Mouse (Mus musculus): ENCODE measurements at regions not wholly inside any gene's neighbourhood (a gene's known extent, or its start where the extent isn't known, plus 50 kb on each side); places are given as distances from the start of the nearest gene placed in this dataset.
A peak's percentile ranks its signal among the peaks of the same experiment; 100 is the strongest.
"Not testable (repeated sequence)": the region's sequence is repeated elsewhere in the genome, so short reads cannot be mapped to it uniquely, and the experiment has no call there.

DNA sequence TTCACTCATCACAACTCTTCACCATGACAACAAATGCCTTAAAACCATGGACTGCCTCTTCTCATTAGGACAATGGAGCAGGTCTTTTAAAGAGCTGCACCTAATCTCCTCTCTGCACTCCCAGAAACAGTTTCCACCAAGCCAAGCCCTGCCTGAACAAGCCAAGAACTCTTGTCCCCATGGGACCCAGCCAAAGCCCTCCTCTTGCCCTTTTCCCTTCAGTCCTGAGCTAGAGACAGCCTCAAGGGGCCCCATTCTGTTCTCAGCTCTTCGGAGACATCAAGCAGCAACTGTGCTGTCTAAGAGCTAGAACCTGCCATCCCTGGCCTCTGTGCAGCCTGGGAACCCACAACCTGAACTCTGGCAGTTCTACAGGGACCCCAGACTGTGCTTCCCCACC is 345.0 kb upstream of the Irak1bp1 start:
- no peak for DNase-seq (ENCODE audit: low read depth, low spot score)

DNA sequence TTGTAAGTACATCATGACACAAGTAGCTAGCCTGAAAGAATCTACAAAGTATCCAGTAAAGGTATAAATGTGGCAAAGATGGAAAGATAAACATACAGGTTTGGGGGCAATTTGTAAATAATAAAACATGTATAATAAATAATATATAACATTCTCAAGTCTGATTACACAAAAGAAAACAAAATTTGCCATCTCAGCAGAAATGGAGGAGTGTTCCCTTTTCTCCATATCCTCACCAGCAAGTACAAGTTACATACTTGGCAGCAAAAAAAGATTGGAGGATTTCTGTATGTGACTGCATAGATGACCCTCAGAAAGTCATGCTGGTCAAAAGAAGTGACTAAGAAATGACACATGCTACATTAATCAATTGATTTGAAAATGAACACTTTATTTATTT is 335.9 kb upstream of the Irak1bp1 start:
- DNase-seq (ENCODE audit: low read depth, low spot score) = no peak

DNA sequence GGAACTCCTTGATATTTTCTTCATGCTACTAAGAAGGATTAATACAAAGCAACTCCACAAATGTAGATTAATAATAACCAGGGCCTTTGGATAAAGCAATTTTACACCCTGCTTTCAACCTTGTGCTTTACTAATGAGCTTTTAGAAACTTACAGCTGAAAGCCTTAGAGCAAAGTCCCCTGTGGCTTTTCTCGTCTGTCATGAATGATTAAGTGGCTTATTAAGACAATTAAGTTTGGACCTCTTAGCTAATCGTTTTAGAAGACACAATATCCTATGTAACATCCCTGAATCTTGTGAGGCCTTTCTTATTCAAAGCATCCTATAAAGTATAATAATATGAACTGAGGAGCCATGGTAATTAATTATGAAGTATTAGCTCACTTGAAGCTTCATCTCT is 319.3 kb upstream of the Irak1bp1 start:
- no peak for DNase-seq (ENCODE audit: low read depth, low spot score)

DNA sequence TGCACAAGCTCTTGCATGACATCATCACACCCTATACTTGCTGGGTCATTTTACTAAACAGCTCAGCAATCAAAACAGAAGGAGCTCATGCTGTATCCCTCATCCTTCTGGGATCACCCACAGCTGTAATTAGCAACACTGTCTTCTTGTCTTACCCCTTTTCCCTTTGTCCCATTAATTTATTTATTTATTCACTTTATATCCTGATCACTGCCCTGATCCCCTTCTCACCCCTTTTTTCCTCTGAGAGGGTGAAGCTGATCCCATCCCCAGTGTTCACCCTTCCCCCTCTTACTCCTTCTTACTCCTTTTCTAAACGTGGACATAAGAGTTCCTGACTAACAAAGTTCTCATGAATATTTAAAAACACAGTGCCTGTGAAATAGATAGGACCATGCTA is 310.3 kb upstream of the Irak1bp1 start:
- DNase-seq (ENCODE audit: low read depth, low spot score) = no peak

DNA sequence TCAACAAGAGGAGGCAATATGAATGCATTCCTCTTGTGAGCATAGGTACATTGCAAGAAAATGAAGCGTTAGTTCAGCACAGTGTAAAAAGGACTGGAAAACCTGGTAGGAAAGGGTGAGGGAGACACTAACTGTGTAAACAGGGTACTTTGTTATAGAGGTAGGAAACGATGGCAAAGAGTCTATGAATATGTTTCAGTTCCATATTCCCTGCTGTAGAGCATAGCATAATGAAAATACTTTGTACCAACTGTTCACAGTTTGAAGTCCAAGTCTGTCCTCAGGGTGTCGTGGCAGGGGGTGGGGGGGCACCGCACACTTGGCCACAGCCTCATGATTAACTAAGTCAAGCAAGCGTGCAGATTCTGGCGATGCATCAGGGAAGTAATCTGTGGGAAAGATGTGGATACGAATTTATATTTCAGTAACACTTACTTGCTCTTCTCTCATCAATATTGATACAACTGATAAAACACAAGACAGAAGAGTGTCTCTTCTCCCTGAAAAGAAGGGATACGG is 301.4 kb upstream of the Irak1bp1 start:
- DNase-seq (ENCODE audit: low read depth, low spot score) = no peak

DNA sequence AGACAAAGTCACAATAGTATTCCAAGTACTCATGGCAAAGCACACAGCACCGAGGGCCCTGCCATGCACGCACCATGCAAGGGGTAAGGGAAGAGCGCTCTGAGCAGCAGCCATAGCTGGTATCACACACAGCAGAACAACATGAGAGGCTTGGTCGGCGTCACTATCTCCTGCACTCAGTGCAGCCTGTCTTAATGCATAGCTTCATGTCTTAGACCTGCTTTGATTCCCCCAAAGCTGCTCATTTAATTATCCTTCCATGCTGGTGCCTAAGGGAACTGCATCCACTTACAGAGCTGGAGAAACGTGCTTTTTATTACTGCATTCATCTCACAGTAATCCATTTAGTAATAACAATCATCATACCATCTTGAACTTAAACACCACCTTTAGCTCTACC is 276.6 kb upstream of the Irak1bp1 start:
- DNase-seq (ENCODE audit: low read depth, low spot score) = no peak

DNA sequence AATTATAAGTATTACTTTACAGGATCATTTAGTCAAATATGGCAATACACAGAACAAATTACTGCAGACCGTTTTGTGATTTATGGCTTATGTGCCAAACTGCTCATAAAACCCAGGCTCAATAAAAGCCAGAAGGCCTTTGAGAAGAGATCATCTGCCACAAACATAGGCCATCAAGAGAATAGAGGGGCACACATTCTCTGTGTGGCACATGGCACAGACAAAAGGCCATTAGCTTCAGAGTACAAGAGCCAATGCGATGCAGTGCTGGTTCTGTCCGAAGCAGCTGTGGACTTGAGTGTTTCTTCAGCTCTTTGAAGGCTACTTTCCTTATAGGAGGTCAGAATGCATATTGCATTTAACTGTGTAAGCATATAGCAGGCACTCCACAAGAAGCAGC is 276.1 kb upstream of the Irak1bp1 start:
- no peak for DNase-seq (ENCODE audit: low read depth, low spot score)

DNA sequence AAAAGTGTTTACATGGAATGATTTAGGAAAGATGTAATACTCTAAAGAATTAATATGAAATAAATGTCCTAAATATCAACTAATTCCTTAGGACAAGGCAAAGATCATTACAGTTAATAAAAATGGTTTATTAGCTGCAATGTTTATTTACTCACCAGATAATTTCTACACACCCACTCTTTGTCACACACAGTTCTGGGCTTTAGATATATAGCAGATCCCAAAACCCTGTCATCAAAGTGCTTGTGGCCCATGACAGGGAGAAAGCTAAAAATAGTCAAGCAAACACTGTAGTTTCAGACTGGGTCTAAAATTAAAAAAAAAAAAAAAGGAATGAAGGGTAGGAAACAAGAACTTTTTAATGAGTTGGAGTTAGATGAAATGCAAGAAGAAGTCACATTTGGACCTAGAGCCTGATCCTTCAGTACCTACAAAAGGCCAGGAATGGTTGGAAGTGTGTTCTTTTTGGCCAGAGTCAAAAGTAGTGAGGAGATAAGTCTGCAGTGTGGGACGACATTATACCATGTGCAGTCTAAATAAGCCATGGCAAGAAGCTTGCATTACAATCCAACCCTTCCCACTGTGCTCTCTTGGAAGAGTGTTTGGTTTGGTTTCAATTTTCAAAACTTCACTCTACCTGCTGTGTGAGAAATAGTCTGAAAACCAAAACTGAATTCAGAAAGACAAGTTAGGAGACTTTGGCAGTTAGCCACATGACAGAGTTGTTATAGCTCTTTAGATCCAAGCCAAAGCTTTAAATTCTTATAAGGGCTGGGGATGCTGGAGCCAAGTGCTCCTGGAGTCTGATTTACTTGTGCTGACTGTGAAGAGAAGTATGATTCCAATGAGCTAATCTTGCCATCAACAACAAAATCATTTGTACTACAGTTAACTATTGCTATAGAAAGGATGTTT is 266.5 kb upstream of the Irak1bp1 start:
- no peak for DNase-seq (ENCODE audit: low read depth, low spot score)

DNA sequence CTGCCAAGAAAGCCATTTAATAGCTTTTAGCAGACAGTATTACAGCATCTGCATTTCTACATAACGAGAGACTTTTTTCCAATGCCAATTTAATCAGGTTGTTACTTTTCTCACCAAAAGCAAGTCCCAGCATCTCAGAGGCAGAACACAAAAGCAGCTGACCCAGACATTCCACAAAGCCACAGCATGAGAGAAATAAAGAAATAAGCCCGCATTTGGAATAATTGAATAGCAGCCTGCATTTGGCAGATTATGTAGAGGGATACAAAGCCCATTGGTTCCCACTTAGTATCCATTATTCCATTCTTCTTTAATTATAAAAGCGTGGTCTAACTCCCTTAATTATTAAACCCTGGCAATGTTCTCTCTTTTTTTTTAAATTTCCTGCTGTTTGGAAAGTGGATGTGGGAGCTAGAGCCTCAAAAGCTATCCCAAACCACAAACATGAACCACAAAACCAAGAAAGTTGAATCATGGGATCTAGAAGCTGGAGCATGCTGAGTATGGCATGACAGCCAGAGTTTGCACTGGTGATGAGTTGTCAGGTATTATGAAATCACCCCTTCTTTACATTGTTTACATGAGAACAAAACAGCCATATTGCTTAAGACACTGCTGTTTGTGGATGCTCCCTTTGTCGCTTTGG is 247.8 kb upstream of the Irak1bp1 start:
- DNase-seq (ENCODE audit: low read depth, low spot score) = peak; percentile 2

DNA sequence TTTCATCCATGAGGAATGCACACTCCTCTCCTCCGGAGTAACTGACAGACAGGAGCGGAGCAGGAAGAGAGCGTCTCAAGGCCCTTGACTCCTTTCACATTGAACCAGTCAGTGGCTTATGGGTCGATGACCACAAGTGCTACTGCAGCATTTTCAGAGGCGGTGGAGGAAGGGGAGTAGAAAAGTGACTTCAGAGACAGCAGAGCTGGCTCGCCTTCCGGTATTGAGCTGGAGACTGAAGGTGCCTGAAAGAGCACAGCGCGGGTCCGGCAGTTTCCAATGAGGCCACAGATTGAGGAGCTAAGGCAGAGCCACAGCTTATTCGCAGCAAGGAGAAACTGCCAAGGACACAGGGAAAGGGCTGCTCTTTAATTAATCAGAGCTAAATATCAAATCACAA is 220.2 kb upstream of the Irak1bp1 start:
- no peak for DNase-seq (ENCODE audit: low read depth, low spot score)

DNA sequence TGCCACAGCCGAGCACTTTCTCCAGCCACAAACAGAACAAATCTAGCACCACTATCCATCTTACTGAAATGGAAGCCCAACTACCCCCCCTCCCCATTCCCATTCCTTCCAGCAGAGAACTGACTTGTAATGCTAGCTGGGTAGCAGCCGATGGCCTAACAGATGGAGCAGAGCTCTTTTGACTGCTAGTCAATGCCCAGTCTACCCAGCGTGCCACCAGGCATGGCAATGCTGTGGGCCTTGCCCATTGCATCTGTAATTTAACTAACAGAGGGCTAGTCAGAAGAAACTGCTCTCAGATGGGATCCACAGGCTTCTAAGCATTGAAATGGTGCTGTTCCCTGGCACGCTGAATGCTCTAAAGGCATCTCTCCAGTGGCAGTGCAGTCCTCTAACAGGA is 219.4 kb upstream of the Irak1bp1 start:
- DNase-seq (ENCODE audit: low read depth, low spot score) = no peak

DNA sequence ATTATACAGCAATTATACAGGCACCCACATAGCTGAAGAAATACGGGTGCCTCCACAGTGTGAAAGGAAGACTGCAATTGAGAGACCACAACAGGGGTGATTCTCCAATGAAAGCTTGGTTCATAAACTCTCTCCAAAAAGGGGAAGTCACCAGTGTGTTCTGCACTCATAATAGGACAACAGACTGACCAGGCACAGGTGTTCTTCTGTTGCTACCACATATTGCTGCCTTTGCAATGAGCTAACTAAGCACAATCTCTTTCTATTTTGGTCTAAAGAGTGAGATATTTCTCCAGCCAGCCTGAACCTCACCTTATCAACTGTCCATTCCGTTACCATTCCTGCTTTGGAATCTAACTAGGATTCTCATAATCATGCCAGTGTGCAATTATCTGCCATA is 216.8 kb upstream of the Irak1bp1 start:
- no peak for DNase-seq (ENCODE audit: low read depth, low spot score)

DNA sequence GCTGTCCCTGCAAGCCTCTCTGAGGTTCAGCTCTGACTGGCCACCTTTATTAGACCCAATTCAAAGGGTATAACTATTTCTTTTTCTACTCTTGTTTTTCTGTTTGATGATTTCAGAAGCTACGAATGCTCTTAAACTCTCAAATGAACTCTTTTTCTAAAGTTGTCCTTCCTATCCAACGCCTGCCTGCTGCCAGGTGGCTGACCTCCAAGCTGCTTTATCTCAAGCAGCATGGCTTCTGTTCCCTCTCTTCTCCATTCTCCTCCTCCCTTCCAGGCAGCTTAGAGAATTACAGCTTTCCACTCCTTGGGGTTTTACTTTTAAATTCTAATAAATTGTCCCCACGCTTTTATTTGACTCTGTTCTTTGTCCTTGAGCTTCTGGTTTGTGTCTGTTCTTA is 196.9 kb upstream of the Irak1bp1 start:
- DNase-seq (ENCODE audit: low read depth, low spot score) = no peak

DNA sequence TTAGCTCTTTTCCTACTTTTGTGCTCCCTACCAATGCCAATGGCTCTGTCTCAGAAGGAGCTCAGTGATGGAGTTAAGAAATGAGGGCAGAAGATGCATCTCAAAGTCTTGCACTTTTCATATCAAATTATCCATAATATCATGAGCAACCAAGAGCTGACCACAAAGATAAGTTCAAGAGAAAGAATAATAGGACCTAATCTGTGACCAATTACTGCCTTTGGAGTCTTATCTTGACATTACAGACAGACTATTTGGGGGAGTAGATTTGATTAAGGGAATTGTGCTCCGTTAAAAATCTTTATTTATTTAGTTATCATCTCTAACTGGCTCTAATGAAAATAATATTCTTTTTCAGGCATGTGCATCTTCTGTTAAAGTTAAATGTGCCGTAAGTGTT is 189.1 kb upstream of the Irak1bp1 start:
- no peak for DNase-seq (ENCODE audit: low read depth, low spot score)

DNA sequence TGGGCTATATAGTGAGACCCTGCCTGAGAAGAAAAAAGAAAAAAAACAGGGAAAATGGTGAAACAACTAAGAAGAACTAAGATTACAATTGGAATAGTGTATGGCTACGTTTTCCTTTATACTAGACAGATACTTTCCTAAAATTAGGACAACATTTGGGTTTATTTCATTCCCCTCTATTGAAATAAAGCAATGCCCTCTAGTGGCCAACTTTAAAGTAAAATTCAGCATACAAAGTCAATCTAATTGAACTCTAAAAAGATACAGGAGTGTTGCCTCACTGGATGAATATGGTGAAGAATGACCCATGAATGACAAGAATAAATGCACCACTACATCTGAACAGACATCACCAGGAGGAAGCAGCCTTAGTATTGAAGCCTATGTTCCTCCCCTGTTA is 185.4 kb upstream of the Irak1bp1 start:
- peak; percentile 36 for DNase-seq (ENCODE audit: low read depth, low spot score)

DNA sequence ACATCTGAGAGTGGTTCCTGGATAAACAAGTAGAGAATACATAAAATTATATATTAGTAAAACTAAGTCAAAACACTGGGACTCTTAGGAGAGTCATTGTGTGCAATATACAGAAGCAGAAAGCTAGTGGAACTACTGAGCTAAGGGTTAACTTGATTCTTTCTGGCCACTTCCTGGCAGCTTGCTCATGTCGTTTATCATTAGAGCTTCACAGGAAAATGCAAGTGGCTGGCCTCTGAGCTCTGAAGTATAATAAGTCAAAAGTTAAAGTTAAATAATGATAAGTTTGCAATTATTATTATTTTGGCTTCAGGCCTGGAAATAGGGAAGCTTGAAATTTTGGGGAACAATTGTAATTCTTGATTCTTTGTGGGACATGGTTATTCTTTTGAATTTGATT is 173.8 kb upstream of the Irak1bp1 start:
- not testable (repeated sequence) for DNase-seq (ENCODE audit: low read depth, low spot score)

DNA sequence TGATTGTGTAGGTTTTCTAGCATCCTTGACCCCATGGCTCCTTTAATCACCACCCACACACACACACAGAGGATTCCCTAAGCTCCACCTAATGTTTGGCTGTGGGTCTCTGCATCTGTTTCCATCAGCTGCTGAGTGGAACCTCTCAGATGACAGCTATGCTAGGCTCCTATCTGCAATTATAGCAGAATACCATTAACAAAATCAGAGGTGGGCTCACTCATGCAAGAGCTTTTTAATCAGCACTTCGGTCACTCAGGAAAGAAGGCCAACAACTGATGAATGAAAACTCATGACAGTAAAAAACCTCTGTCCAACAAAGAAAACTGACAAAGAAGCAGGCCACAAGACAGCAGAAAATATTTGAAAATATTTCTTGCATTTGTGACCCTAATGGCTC is 147.1 kb upstream of the Irak1bp1 start:
- DNase-seq (ENCODE audit: low read depth, low spot score) = no peak

DNA sequence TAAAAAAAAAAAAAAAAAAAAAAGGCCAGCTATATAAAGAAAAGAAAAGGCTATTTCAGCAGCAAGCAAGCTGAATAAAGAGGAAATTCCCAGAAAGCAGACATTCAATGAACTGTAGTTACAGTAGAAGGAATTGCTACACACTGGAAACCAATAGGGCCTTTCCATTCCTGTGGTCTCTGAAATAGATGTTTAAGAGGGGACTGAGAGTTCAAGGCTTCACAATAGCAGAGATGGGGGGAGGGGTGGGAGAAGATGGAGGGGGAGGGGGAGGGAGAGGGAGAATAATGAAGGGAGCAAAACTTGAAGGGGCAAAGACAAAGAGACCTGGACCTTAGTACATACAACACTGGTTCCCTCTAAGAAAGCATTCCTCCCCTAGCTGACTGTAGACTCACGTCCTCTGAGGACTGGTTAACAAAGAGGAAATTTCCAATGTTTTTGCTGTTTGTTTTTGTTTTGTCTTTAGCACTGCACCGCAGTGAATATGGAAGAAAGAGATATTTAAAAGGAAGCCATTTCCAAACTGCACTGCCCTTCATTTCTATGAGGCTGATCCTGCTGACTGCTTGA is 119.8 kb upstream of the Irak1bp1 start:
- DNase-seq (ENCODE audit: low read depth, low spot score) = no peak

DNA sequence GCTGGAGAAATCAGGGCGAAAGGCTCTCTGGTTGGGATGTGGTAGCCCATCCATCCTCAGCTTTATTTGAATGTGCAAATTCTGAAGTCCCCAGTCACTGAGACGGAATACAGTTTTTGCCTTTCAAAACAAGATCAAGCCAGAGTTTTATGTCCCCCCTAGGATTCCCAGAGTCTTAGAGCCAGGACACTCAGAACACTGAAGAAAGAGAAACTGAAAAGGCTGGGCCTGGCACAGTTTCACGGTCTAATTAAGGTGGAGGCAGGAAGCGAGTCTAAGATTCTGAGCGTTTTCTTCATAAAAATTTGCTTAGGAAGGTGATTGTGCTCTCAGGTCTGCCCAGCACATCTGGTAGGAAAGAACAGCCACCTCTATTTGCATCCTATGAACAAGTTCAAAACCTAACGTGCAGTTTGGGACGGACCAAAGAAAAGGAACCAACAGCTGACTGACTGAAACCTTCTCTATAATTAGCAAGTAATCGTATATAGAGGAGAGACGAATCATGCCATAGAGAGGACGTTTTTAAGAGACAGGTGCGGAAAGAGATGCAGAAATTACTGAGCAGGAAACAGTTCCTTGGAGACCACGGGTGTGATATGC is 119.2 kb upstream of the Irak1bp1 start:
- DNase-seq (ENCODE audit: low read depth, low spot score) = no peak

DNA sequence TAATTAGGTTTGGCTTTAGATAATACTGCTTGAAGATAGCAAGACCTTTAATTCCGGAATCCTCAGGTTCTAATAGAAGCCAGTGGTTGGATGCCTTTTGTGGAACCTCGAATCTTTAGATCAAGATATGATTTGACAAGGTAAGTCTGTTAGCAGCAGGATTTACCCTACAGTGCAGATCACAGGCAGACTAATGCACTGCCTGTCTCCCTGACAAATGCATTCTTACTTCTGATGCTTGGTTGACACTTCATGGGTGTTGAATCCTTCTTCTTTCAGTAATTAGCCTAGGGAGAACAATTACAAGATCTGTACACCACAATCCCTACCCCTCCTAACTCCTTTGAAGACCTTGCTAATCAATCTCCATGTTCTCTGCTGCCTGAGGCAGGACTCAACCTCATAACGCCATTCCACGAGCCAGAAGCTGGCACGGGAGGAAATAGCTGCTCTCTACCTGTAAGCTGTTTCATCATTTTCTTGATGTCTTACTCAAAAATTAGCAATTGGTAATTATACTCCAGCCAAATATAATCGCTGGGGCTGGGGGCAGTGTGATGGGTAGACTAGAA is 118.3 kb upstream of the Irak1bp1 start:
- DNase-seq (ENCODE audit: low read depth, low spot score) = no peak

DNA sequence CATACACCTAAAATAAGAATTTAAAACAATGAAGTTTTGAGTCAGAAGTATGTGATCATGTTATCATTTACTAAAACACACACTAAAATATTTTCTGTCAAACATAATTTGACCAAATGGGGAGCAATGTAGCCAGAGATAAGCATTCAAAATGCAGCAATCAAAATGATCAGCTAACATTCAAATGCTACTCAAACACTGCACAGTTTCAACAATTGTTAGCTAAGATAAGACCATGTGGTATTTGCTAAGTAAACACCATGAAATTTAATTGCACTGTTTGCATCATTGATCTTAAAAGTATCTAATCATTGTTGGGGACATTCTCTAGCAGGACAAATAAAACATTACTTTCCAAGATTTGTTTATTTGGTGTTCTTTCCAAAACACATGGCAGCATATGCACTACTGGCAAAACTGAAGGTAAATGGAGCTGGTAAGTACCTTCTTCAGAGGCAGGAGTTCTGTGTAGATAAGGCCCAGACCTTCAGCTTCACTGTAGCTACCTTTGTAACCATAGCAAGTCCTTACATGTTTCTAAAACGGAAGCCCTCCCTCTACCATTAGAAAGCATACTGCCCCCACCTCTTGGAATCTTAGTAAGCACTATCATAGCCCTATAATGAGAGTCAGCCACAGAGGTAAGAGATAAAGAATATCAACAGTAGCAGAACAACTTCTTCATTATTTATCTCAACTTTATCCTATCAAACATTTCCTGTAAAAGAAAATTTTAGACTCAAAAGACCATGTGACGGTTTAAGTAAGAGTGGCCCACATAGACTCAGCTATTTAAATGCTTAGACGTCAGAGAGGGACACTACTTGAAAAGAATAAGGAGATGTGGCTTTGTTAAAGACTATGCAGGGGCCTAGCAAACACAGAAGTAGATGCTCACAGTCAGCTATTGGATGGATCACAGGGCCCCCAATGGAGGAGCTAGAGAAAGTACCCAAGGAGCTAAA is 116.3 kb upstream of the Irak1bp1 start:
- DNase-seq (ENCODE audit: low read depth, low spot score) = no peak

Measured in 3T3-L1 (cell line).